Mouse (Mus musculus): ENCODE measurements around the gene Ube2g1. TPM values are rescaled to one million over a fixed set of nuclear protein-coding genes. Genes with fewer than 3 reads are reported as not detected.
"Not testable (repeated sequence)": the region's sequence is repeated elsewhere in the genome, so short reads cannot be mapped to it uniquely, and the experiment has no call there.

Ube2g1 gene
- polyA plus RNA-seq, 1 experiment from 2014 or later = 65.8 TPM

- no peak overlapping the region for H3K4me2 ChIP-seq (replicated peaks; ENCODE audit: low read depth, low read length)
- ATAC-seq (ENCODE audit: low FRiP score, low TSS enrichment) = no peak
- WGBS = 65% methylated on average over 2 of the region's 2 CpGs
- H3K27ac ChIP-seq (ENCODE audit: low read length) = no peak overlapping the region
- no peaks in the 10 kb centered on the region for H3K27me3 ChIP-seq (ENCODE audit: insufficient read depth, low read length)
- H3K9ac ChIP-seq (replicated peaks; ENCODE audit: low read length) = no peak overlapping the region
- no peaks in the 10 kb centered on the region for H3K36me3 ChIP-seq (ENCODE audit: insufficient read depth, low read length)
- no peaks in the 10 kb centered on the region for H3K4me1 ChIP-seq (ENCODE audit: insufficient read depth, low read length)
- no peaks in the 10 kb centered on the region for H3K9me3 ChIP-seq (ENCODE audit: low read length)
- H3K4me3 ChIP-seq (ENCODE audit: low read length) = no peak overlapping the region
Measured at GRCm38 (mm10) chr11:72595010-72595737, 11.9 kb upstream of the Ube2g1 start.

- H3K4me3 ChIP-seq (ENCODE audit: low read length) = no peak overlapping the region
- no peaks in the 10 kb centered on the region for H3K9me3 ChIP-seq (ENCODE audit: low read length)
- 89% methylated on average over 4 of the region's 4 CpGs for WGBS
- no peaks in the 10 kb centered on the region for H3K4me1 ChIP-seq (ENCODE audit: insufficient read depth, low read length)
- H3K4me2 ChIP-seq (replicated peaks; ENCODE audit: low read depth, low read length) = no peak overlapping the region
- H3K9ac ChIP-seq (replicated peaks; ENCODE audit: low read length) = no peak overlapping the region
- ATAC-seq (ENCODE audit: low FRiP score, low TSS enrichment) = no peak
- H3K27ac ChIP-seq (ENCODE audit: low read length) = no peak overlapping the region
- H3K27me3 ChIP-seq (ENCODE audit: insufficient read depth, low read length) = no peaks in the 10 kb centered on the region
- H3K36me3 ChIP-seq (ENCODE audit: insufficient read depth, low read length) = no peaks in the 10 kb centered on the region
Measured at GRCm38 (mm10) chr11:72597780-72598179, 9.3 kb upstream of the Ube2g1 start.

DNA sequence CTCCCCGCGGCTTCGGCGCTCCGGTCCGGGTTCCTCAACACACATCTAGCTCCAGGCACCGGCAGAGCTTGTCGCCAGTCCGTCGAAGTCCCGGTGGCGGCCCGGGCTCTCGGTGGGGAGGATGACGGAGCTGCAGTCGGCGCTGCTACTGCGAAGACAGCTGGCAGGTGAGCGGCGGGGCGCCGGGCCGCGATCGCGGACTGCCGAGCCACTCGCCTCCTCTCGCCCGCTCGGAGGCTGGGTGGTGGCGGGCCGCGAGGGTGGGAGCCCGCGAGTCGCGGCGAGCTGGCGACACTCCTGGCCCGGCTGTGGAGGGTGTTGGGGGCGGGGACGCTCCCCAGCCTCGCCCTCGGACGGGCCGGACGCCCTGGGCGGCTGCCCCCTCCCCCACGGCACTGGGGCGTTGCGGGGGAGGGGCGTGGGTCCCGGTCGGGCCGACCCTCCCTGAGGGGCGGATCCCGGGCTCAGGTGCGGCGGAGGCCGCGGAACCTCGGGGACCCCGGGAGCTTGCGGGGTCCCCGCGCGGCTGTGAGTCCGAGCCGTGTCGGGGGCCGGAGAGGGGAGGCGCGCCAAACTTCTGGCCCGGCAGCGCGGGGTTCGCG is 487 bp downstream of the Ube2g1 start:
- Histone ChIP-seq H3K9ac (replicated peaks; ENCODE audit: low read length) (peak overlapping the region; percentile 98), H3K4me3 (ENCODE audit: low read length) (peak overlapping the region; percentile 97), H3K36me3 (ENCODE audit: insufficient read depth, low read length) (no peaks in the 10 kb centered on the region), H3K27ac (ENCODE audit: low read length) (peak overlapping the region; percentile 99), H3K9me3 (ENCODE audit: low read length) (no peaks in the 10 kb centered on the region), H3K4me2 (replicated peaks; ENCODE audit: low read depth, low read length) (peak overlapping the region; percentile 76), H3K4me1 (ENCODE audit: insufficient read depth, low read length) (peaks cover 8% of the 10 kb centered on the region), H3K27me3 (ENCODE audit: insufficient read depth, low read length) (no peaks in the 10 kb centered on the region)
- peak; percentile 82 for ATAC-seq (ENCODE audit: low FRiP score, low TSS enrichment)
- under 1% methylated on average over 51 of the region's 79 CpGs for WGBS

DNA sequence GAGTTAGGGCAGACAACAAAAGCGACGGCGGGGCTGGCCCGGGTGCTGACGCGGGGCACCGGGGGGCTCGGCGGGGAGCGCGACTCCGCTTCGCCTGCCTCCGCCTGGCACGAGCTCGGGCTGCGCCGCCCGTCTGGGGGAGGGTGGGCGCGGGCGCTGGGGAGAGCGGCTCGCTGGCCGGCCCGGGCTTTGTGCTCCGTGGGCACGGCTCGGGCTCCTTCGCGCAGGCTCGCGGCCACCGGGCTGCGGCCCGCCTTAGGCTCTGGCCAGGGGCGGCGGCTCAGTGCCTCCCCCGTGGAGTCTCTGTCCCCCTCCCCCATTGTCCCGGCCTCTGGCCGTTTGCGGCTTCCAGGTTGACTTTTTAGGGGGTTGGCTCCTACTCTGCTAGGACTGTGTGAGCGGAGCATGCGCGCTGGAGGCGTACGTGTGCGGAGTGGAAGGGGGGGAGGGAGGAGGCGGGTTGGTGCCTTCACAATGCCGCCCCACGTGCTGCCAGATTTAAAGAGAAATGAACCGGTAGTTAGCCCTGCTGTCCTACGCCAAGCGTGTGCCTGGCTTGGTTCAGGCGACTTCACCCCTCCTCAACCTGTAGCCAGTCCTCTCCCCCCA is 1.1 kb downstream of the Ube2g1 start:
- Histone ChIP-seq H3K4me3 (ENCODE audit: low read length) (peak overlapping the region; percentile 97), H3K27ac (ENCODE audit: low read length) (peak overlapping the region; percentile 99), H3K9me3 (ENCODE audit: low read length) (no peaks in the 10 kb centered on the region), H3K36me3 (ENCODE audit: insufficient read depth, low read length) (no peaks in the 10 kb centered on the region), H3K9ac (replicated peaks; ENCODE audit: low read length) (peak overlapping the region; percentile 98), H3K4me1 (ENCODE audit: insufficient read depth, low read length) (peaks cover 8% of the 10 kb centered on the region), H3K27me3 (ENCODE audit: insufficient read depth, low read length) (no peaks in the 10 kb centered on the region), H3K4me2 (replicated peaks; ENCODE audit: low read depth, low read length) (peak overlapping the region; percentile 76)
- 0% methylated on average over 54 of the region's 55 CpGs for WGBS
- ATAC-seq (ENCODE audit: low FRiP score, low TSS enrichment) = peak; percentile 93

DNA sequence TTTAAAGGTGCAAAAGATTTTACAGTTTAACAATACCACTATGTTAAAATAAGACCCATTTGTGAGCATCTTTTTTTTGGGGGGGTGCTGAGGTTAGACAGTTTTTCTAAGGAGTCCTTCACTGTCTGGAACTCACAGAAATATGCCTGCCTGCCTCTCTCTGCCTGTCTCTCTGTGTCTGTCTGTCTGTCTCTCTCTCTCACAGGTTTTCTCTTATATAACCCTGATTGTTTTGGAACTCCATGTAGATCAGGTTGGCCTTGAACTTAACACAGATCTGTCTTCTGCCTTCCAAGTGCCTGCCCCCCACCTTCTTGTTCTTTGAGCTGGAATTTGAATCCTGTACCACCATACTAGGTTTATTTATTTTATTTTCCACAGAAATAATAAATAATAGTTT is 2.2 kb downstream of the Ube2g1 start:
- no peaks in the 10 kb centered on the region for H3K9me3 ChIP-seq (ENCODE audit: low read length)
- 0 out of 2 replicates have a peak overlapping the region, but pooled peaks have one; percentile 41 for H3K9ac ChIP-seq (replicated peaks; ENCODE audit: low read length)
- peaks cover 8% of the 10 kb centered on the region for H3K4me1 ChIP-seq (ENCODE audit: insufficient read depth, low read length)
- no peak overlapping the region for H3K27ac ChIP-seq (ENCODE audit: low read length)
- no peak overlapping the region for H3K4me3 ChIP-seq (ENCODE audit: low read length)
- H3K27me3 ChIP-seq (ENCODE audit: insufficient read depth, low read length) = no peaks in the 10 kb centered on the region
- ATAC-seq (ENCODE audit: low FRiP score, low TSS enrichment) = no peak
- no peaks in the 10 kb centered on the region for H3K36me3 ChIP-seq (ENCODE audit: insufficient read depth, low read length)
- no peak overlapping the region for H3K4me2 ChIP-seq (replicated peaks; ENCODE audit: low read depth, low read length)

- H3K36me3 ChIP-seq (ENCODE audit: insufficient read depth, low read length); H3K9ac ChIP-seq (replicated peaks; ENCODE audit: low read length); H3K27ac ChIP-seq (ENCODE audit: low read length); H3K4me3 ChIP-seq (ENCODE audit: low read length); H3K27me3 ChIP-seq (ENCODE audit: insufficient read depth, low read length); H3K4me2 ChIP-seq (replicated peaks; ENCODE audit: low read depth, low read length); H3K9me3 ChIP-seq (ENCODE audit: low read length); ATAC-seq (ENCODE audit: low FRiP score, low TSS enrichment); H3K4me1 ChIP-seq (ENCODE audit: insufficient read depth, low read length): not testable (repeated sequence)
- WGBS = 81% methylated on average over 3 of the region's 3 CpGs
Measured at GRCm38 (mm10) chr11:72614336-72614735, 7.3 kb downstream of the Ube2g1 start.

DNA sequence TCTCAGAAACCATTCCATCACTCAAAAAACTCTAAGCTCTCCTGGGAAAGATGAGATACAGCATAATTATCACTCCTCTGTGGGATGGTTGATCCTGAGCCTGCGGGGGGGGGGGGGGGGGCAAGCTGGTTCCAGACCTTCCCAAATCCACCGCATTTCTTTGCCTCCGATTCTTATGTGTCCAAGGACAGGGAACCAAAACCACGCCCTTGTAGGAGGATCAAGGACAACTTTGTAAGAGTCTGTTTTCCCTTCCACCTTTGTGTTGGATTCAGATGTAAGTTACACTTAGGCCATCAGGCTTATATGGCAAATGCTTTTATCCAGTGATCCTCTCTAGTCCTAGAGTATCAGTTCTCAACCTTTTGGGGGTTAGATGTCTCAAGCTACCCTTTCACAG is 8.8 kb downstream of the Ube2g1 start:
- Histone ChIP-seq H3K27ac (ENCODE audit: low read length) (no peak overlapping the region), H3K9ac (replicated peaks; ENCODE audit: low read length) (no peak overlapping the region), H3K9me3 (ENCODE audit: low read length) (no peaks in the 10 kb centered on the region), H3K36me3 (ENCODE audit: insufficient read depth, low read length) (0 out of 2 replicates have a peak, but pooled peaks cover 4% of the 10 kb centered on the region), H3K27me3 (ENCODE audit: insufficient read depth, low read length) (no peaks in the 10 kb centered on the region), H3K4me3 (ENCODE audit: low read length) (no peak overlapping the region), H3K4me2 (replicated peaks; ENCODE audit: low read depth, low read length) (no peak overlapping the region), H3K4me1 (ENCODE audit: insufficient read depth, low read length) (no peaks in the 10 kb centered on the region; the same call in 1 of the 2 replicates)
- no peak for ATAC-seq (ENCODE audit: low FRiP score, low TSS enrichment)
- 100% methylated on average over 3 of the region's 4 CpGs for WGBS

DNA sequence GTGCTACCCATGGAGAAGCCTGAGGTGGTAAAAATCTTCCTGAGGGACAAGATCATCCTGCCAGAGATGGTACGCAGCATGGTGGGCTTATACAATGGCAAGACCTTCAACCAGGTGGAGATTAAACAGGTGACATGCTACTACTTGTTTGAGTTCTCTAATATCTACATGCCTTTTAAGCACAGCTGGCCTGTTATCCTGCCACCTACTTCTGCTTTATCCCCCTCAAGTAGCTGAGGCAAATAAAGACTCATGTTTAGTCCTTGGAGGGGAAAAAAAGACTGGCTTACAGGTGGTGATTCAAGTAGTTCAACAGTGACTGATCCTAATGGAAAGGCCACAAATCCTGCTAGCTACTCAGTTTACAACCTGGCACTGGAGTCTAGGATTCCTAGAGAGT is 11.4 kb downstream of the Ube2g1 start:
- H3K9me3 ChIP-seq (ENCODE audit: low read length) = no peaks in the 10 kb centered on the region
- no peaks in the 10 kb centered on the region for H3K27me3 ChIP-seq (ENCODE audit: insufficient read depth, low read length)
- H3K27ac ChIP-seq (ENCODE audit: low read length) = no peak overlapping the region
- H3K36me3 ChIP-seq (ENCODE audit: insufficient read depth, low read length) = 0 out of 2 replicates have a peak, but pooled peaks cover 4% of the 10 kb centered on the region
- 90% methylated on average over 1 of the region's 1 CpGs for WGBS
- H3K4me2 ChIP-seq (replicated peaks; ENCODE audit: low read depth, low read length) = no peak overlapping the region
- no peak overlapping the region for H3K9ac ChIP-seq (replicated peaks; ENCODE audit: low read length)
- H3K4me1 ChIP-seq (ENCODE audit: insufficient read depth, low read length) = no peaks in the 10 kb centered on the region
- ATAC-seq (ENCODE audit: low FRiP score, low TSS enrichment) = no peak
- no peak overlapping the region for H3K4me3 ChIP-seq (ENCODE audit: low read length)

- H3K27me3 ChIP-seq (ENCODE audit: insufficient read depth, low read length) = no peaks in the 10 kb centered on the region
- 57% methylated on average over 4 of the region's 4 CpGs for WGBS
- no peak overlapping the region for H3K9ac ChIP-seq (replicated peaks; ENCODE audit: low read length)
Measured at GRCm38 (mm10) chr11:72642730-72643129, 35.6 kb downstream of the Ube2g1 start.

DNA sequence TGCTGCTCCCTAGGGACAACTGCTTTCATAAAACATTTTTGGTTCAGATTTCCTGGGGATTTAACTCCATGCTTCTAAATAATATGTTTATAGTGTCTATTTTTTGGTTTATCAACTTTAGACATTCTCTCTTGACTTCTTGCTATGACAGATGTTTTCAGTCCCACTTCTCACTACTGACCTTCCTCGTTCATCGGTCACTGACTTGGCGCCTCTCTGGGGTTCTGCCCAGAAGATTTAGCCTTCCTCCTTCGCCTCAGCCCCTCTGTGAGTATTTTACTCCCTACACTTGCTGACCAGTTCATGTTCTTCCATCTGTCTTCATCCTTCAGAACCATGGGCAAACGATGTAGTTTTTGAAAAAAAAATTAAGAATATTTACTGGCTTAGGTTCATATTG is 38.3 kb downstream of the Ube2g1 start:
- Histone ChIP-seq H3K27me3 (ENCODE audit: insufficient read depth, low read length) (no peaks in the 10 kb centered on the region), H3K9ac (replicated peaks; ENCODE audit: low read length) (no peak overlapping the region), H3K9me3 (ENCODE audit: low read length) (no peaks in the 10 kb centered on the region), H3K27ac (ENCODE audit: low read length) (no peak overlapping the region), H3K4me3 (ENCODE audit: low read length) (no peak overlapping the region), H3K36me3 (ENCODE audit: insufficient read depth, low read length) (0 out of 2 replicates have a peak, but pooled peaks cover 4% of the 10 kb centered on the region), H3K4me1 (ENCODE audit: insufficient read depth, low read length) (peaks cover 5% of the 10 kb centered on the region; the same call in 1 of the 2 replicates), H3K4me2 (replicated peaks; ENCODE audit: low read depth, low read length) (no peak overlapping the region)
- ATAC-seq (ENCODE audit: low FRiP score, low TSS enrichment) = no peak
- 31% methylated on average over 5 of the region's 5 CpGs for WGBS

More at GRCm38 (mm10) chr11:72642730-72643129, 35.6 kb downstream of the Ube2g1 start:
- ATAC-seq (ENCODE audit: low FRiP score, low TSS enrichment) = no peak
- Histone ChIP-seq H3K36me3 (ENCODE audit: insufficient read depth, low read length) (0 out of 2 replicates have a peak, but pooled peaks cover 4% of the 10 kb centered on the region), H3K27ac (ENCODE audit: low read length) (no peak overlapping the region), H3K4me3 (ENCODE audit: low read length) (no peak overlapping the region), H3K4me1 (ENCODE audit: insufficient read depth, low read length) (peaks cover 5% of the 10 kb centered on the region; the same call in 1 of the 2 replicates), H3K9me3 (ENCODE audit: low read length) (no peaks in the 10 kb centered on the region), H3K4me2 (replicated peaks; ENCODE audit: low read depth, low read length) (no peak overlapping the region)

Measured in kidney, embryonic 16.5 days (tissue).